Mouse (Mus musculus) forebrain, embryonic 14.5 days (tissue): ENCODE measurements around the gene AW209491. TPM values are rescaled to one million over a fixed set of nuclear protein-coding genes. Genes with fewer than 3 reads are reported as not detected.
A peak's percentile ranks its signal among the peaks of the same experiment; 100 is the strongest.

Source experiments
- ATAC-seq: fragments of 200-750 bp; cut with Nextera tagmentation; 2 replicates; pipeline ENCODE4 v1.8.0; 2017; ENCODE audit warnings: mild to moderate bottlenecking, moderate library complexity
- DNase-seq: peaks from one replicate; pipeline ENCODE4 v3.0.0-alpha.2; 2015; ENCODE audit warnings: low spot score
- H3K27ac ChIP-seq: fragments of 300-500 bp; sonication (generic); 2 replicates; pipeline ENCODE4 v1.5.1; 2014; ENCODE audit warnings: low read depth, mild to moderate bottlenecking, control low read depth, low read length, moderate library complexity
- H3K27me3 ChIP-seq: fragments of 300-500 bp; sonication (generic); replicated peaks from 2 replicates; pipeline ENCODE4 v1.6.1; 2014; ENCODE audit warnings: low read length, control low read depth, mixed read lengths; ENCODE audit not compliant: control insufficient read depth, insufficient read depth
- H3K36me3 ChIP-seq: fragments of 300-500 bp; sonication (generic); 2 replicates; pipeline ENCODE4 v1.6.1; 2014; ENCODE audit warnings: low read length, control low read depth; ENCODE audit not compliant: control insufficient read depth, insufficient read depth
- H3K4me1 ChIP-seq: fragments of 300-500 bp; sonication (generic); 2 replicates; pipeline ENCODE4 v1.6.1; 2014; ENCODE audit warnings: antibody characterized with exemption, low read length, control low read depth; ENCODE audit not compliant: control insufficient read depth, insufficient read depth
- H3K4me2 ChIP-seq: fragments of 300-500 bp; sonication (generic); 2 replicates; pipeline ENCODE4 v1.6.1; 2014; ENCODE audit warnings: mild to moderate bottlenecking, control low read depth, low read length
- H3K4me3 ChIP-seq: fragments of 300-500 bp; sonication (generic); 2 replicates; pipeline ENCODE4 v1.5.1; 2014; ENCODE audit warnings: low read depth, low read length, control low read depth
- H3K9ac ChIP-seq: fragments of 300-500 bp; sonication (generic); 2 replicates; pipeline ENCODE4 v1.6.1; 2014; ENCODE audit warnings: mild to moderate bottlenecking, low read length, control low read depth, moderate library complexity
- H3K9me3 ChIP-seq: fragments of 300-500 bp; sonication (generic); replicated peaks from 2 replicates; pipeline ENCODE4 v1.6.1; 2016; ENCODE audit warnings: low read length, control low read depth, mixed read lengths; ENCODE audit not compliant: control insufficient read depth
- WGBS: fragments of 180-500 bp; shearing (Covaris S2); extraction: QIAGEN DNeasy Blood & Tissue Kit; methylation state at CpG from one replicate; pipeline ENCODE4 v1.1.7; 2014; 5-methylcytosine and 5-hydroxymethylcytosine counted together
- polyA plus RNA-seq: library from polyadenylated mRNA; unstranded; fragments of >200 nt; fragmentation: Nextera tagmentation; extraction: Ambion mirVana; gene quantifications from 2 replicates; pipeline ENCODE4 v1.2.1, GENCODE M21; 2014

Gene AW209491
- 37.3 and 42.6 TPM in 2 replicates for polyA plus RNA-seq

DNA sequence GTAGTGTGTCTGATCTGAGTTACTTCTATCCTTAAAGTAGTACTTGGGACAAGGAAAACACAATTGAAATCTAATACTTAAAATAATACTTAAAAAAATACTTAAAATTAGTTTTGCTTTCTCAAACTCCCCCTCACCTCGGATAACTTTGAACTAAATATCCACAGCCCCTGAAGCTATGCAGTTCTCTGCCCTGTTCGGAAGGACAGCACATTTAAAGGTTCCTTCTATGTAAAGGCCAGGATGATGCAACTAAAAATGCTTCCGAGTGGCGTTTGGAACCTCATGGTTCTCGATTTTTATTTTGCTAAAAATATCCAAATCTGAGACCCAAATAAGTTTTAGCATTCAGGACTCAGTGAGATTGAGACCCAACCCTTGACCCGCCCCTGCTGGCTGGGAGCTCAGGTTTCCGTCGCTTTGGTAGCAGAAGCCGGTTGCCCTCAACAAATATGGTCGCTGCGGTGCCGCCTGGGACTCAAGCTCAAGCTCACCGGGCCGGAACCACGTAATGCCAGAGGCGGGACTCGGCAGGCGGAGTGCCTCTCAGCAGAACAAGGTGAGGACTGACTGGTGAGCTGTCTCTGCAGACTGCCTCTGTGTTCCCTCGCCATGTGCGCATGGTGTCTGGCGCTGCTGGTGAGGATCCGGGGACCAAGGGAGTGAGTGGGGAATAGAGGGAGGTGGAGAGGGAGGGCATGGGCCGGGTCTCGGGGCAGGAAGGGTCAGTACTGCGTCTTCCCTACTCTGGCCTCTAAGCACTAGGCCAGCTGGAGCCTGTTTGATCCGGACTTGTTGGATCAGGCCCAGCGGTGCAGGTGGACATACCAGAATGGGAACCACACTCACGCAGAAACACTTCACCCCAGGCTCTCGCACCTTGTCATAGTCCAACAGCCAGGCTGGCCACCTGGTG, at the start of gene AW209491:
Gene AW209491, plus strand, starts transcription at position 429 of the 916 bp plus-strand sequence.
- WGBS = 2% methylated on average over 29 of the region's 29 CpGs
- no peaks in the 10 kb centered on the region for H3K9me3 ChIP-seq
- peaks cover 9% of the 10 kb centered on the region for H3K4me1 ChIP-seq
- ATAC-seq (peak; percentile 97), DNase-seq (peak; percentile 96)
- no peaks in the 10 kb centered on the region for H3K27me3 ChIP-seq
- H3K9ac ChIP-seq = peak within 1 kb of the TSS; percentile 84
- peak within 1 kb of the TSS; percentile 59 for H3K4me3 ChIP-seq
- H3K27ac ChIP-seq = peak within 1 kb of the TSS; percentile 58
- peaks cover 27% of the 10 kb centered on the region for H3K36me3 ChIP-seq
- H3K4me2 ChIP-seq = peak within 1 kb of the TSS; percentile 70

DNA sequence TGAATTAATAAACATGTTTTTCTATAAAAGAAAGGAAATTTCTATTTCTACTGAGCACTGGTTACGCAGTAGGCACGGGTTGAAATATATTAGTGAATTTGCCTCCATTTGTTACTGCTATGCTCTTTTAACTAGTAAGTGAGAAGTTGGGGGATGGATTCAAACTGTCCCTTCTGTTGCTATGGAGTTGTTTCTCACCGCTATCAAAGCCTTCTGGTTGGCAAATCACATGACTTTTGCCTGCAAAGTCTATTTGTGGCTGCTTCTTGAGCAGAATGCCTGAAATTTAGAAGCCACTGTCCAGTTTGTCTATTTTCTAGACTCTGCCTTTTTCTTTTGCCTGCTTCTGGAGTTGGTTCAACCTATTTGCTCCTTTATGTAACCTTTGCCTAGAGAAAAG, 49.6 kb upstream of the AW209491 start:
- no peak overlapping the region for H3K27ac ChIP-seq
- H3K4me1 ChIP-seq = no peaks in the 10 kb centered on the region
- no peak overlapping the region for H3K4me2 ChIP-seq
- no peaks in the 10 kb centered on the region for H3K9me3 ChIP-seq
- WGBS = 78% methylated on average over 3 of the region's 3 CpGs
- DNase-seq (no peak), ATAC-seq (no peak)
- no peaks in the 10 kb centered on the region for H3K36me3 ChIP-seq
- no peaks in the 10 kb centered on the region for H3K27me3 ChIP-seq
- H3K9ac ChIP-seq = no peak overlapping the region
- no peak overlapping the region for H3K4me3 ChIP-seq

DNA sequence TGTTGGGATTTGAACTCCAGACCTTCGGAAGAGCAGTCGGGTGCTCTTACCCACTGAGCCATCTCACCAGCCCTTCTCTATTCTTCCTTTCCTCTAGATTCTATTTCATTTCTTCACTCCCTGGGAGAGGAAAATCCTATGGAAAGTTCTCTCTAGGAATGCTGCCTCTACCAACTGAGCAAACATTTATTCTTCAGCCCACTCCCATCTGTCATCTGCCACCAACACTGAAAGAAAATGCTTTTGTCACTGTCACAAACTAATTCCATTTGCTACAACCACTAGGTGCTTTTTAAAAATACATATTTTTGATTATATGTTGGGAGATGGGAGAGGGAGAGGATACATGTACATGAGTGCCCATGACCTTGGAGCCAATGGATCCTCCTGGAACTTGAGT, 27.2 kb upstream of the AW209491 start:
- DNase-seq = no peak
- H3K27me3 ChIP-seq = no peaks in the 10 kb centered on the region

DNA sequence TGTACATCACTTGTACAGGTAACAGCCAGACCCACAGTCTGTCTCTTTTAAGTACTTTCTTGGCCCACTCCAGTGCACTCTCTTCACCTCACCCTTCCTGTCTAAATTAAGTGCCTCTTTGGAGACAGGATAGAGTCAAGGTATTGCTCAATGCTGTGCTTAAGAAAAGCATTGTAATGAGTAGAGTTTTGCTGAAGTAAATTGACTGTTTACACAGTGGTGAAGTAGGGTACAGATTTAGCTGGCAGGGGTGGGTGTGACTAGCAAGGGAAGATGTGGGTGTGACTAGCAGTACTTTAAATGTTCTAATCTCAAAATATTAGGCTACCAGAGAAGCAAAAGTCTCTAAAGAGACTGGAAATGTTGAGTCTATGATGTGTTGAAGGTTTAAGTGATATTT, 22.3 kb upstream of the AW209491 start:
- no peak overlapping the region for H3K9ac ChIP-seq
- no peak overlapping the region for H3K4me2 ChIP-seq
- no peaks in the 10 kb centered on the region for H3K27me3 ChIP-seq
- no peak overlapping the region for H3K27ac ChIP-seq
- no peak overlapping the region for H3K4me3 ChIP-seq
- ATAC-seq (no peak), DNase-seq (no peak)
- no peaks in the 10 kb centered on the region for H3K9me3 ChIP-seq
- H3K4me1 ChIP-seq = peaks cover 2% of the 10 kb centered on the region; the same call in 1 of the 2 replicates
- H3K36me3 ChIP-seq = peaks cover 14% of the 10 kb centered on the region

More for the DNA sequence above, 27.2 kb upstream of the AW209491 start:
- Histone ChIP-seq H3K4me2 (no peak overlapping the region), H3K36me3 (no peaks in the 10 kb centered on the region), H3K9me3 (no peaks in the 10 kb centered on the region), H3K4me3 (no peak overlapping the region), H3K4me1 (no peaks in the 10 kb centered on the region), H3K9ac (no peak overlapping the region), H3K27ac (no peak overlapping the region)
- ATAC-seq = no peak
- 98% methylated on average over 2 of the region's 2 CpGs for WGBS

DNA sequence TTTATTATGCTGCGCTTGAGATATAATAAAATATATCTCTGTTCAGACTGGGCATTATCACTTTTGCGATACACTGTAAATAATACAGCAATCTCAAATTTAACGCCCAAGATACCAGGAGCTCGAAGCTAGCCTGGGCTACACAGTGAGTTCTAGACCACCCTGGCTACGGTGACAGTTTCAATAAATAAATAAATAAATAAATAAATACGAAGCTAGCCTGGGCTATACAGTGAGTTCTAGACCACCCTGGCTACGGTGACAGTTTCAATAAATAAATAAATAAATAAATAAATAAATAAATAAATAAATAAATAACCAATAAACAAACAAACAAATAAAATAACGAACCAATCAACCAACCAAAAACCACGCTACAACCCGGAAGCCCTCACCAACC, 17.5 kb upstream of the AW209491 start:
- no peaks in the 10 kb centered on the region for H3K9me3 ChIP-seq
- no peak overlapping the region for H3K27ac ChIP-seq
- no peaks in the 10 kb centered on the region for H3K27me3 ChIP-seq
- H3K4me3 ChIP-seq = peak overlapping the region; percentile 82
- ATAC-seq (peak; percentile 63), DNase-seq (no peak)
- 8% methylated on average over 10 of the region's 10 CpGs for WGBS
- H3K4me1 ChIP-seq = peaks cover 2% of the 10 kb centered on the region; the same call in 1 of the 2 replicates
- peaks cover 24% of the 10 kb centered on the region for H3K36me3 ChIP-seq
- peak overlapping the region; percentile 70 for H3K9ac ChIP-seq
- peak overlapping the region; percentile 59 for H3K4me2 ChIP-seq

DNA sequence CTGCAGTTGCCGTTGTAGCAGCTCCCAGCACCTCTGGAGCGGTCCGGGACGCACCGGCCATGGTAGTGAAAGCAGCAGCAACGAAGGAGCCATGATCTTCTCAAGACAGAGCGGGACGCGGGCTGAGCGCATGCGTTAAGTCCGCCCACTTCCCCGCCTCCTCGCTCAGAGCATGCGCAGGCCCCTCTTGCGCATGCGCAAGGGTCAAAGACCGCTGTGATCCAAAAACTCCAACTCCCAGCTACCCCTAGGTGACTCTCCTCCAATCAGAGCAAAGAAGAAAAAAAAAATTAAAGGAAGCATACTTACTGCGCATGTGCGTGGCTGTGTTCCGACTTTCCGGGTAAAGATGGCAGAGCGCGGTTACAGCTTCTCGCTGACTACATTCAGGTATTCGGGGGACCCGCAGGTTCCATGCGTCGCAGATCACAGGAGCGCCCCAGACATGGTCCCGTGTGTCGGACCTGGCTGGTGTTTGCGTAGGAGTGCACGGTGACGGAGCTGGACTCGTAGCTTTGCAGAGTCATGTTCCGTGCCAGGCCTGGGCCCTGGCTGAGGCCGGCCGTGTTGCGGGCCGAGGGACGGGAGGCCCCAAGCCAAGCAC, 16.9 kb upstream of the AW209491 start, which contains the start of the genes Mrpl32 and Psma2:
Gene Mrpl32, minus strand, starts transcription at position 240 of the 604 bp plus-strand sequence.
Gene Psma2, plus strand, starts transcription at position 315 of the 604 bp plus-strand sequence.
- Histone ChIP-seq H3K4me1 (peaks cover 2% of the 10 kb centered on the region; the same call in 1 of the 2 replicates), H3K36me3 (peaks cover 28% of the 10 kb centered on the region), H3K4me2 (peak within 1 kb of the TSS; percentile 70), H3K9me3 (no peaks in the 10 kb centered on the region), H3K27me3 (no peaks in the 10 kb centered on the region), H3K4me3 (peak within 1 kb of the TSS; percentile 82), H3K9ac (peak within 1 kb of the TSS; percentile 86), H3K27ac (no peak within 1 kb of the TSS)
- under 1% methylated on average over 42 of the region's 42 CpGs for WGBS
- DNase-seq = peak; percentile 99
- peak; percentile 98 for ATAC-seq

DNA sequence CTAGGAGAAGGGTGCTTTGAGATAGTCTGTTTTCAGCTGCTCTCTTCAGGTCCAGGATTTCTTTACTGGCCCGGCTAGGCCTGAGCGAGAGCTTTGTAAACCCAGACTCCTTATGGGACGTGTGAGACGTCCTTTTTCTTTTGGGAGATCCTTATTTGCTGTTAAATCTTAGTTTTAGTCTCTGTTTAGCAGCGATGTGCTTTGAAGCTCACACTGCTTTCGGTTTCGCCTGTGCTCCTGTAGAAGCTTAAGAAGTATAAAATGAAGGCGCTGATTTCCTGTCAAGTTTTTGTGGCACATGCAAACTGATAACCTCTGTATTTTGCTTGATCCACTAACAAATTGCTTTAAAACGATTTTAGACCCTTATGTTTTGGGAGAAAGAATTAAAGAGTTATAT, 16.4 kb upstream of the AW209491 start:
- Histone ChIP-seq H3K4me2 (peak overlapping the region; percentile 70), H3K36me3 (peaks cover 30% of the 10 kb centered on the region), H3K27me3 (no peaks in the 10 kb centered on the region), H3K9me3 (no peaks in the 10 kb centered on the region), H3K9ac (peak overlapping the region; percentile 86), H3K27ac (no peak overlapping the region), H3K4me1 (peaks cover 2% of the 10 kb centered on the region; the same call in 1 of the 2 replicates), H3K4me3 (peak overlapping the region; percentile 82)
- no peak for ATAC-seq
- 1% methylated on average over 9 of the region's 9 CpGs for WGBS
- DNase-seq = no peak

DNA sequence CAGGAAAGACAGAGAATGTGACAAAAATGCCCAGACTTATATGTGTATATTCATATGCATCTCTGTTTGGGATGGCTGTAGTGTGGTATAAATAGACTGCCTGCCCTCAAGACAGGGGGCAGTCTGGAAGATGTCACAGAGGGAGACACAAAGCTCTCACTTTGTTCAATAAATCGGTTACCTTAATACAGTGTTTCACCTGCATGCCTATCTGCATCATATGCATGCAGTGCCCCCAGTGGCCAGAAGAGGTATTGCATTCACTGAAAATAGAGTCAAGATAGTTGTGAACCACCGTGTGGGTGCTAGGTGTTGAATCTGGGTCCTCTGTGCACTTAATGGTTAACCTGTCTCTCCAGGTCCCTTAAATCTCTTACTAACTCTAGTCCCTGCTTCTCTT, 11.2 kb upstream of the AW209491 start:
- Histone ChIP-seq H3K36me3 (peaks cover 57% of the 10 kb centered on the region), H3K4me3 (no peak overlapping the region), H3K4me2 (no peak overlapping the region), H3K4me1 (no peaks in the 10 kb centered on the region), H3K9me3 (no peaks in the 10 kb centered on the region), H3K27ac (no peak overlapping the region), H3K27me3 (no peaks in the 10 kb centered on the region), H3K9ac (no peak overlapping the region)
- ATAC-seq (peak; percentile 66), DNase-seq (peak; percentile 74)
- 41% methylated on average over 2 of the region's 2 CpGs for WGBS
